Mouse (Mus musculus) adipose tissue, adult 10 weeks (tissue): ENCODE results near the gene Chia1. TPM values are rescaled to one million over a fixed set of nuclear protein-coding genes. Genes with fewer than 3 reads are reported as not detected.

Experiments
- polyA plus RNA-seq: library from polyadenylated mRNA; stranded (reverse); fragments of 350-450 nt; fragmentation: Illumina TruSeq; extraction: RNeasy Lipid Tissue Mini Kit (QIAGEN cat#74804); gene quantifications from one replicate; pipeline ENCODE4 v1.2.3, GENCODE M21; 2014; ENCODE audit warnings: low read depth, low replicate concordance

Gene Chia1
- polyA plus RNA-seq: 2.2 TPM

DNA sequence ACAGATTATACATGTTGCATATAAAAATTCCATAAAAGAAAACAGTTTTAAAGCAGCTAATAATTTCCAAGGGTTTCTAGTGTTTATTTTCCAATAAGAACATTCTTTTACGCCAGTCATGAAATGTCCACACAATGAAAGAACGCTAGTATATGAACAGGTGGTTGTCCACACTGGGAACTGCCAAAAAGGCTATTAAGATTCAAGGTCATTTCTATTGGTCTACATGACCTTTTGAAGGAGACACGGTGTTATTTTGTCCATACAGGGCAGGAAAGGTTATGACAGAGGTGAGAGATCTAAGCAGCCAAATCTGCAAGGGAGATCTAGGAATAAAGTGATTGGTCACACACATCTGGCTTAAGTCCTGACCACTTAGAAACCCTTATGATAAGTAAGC lies at the start of gene Chia1:
Gene Chia1, plus strand, starts transcription at position 301 of the 400 bp plus-strand sequence.

GRCm38 (mm10) chr3:106167464-106167863 lies 54.4 kb downstream of the Chia1 start, which contains the start of gene Chil3:
Gene Chil3 (minus strand): TSS chr3:106167564.

Other genes starting within 250 kb of the Chia1 start
- gene Adora3, start 242.4 kb upstream of the Chia1 start, polyA plus RNA-seq: 0.92 TPM
- 3.3 TPM for gene Tmigd3, start 242.3 kb upstream of the Chia1 start, polyA plus RNA-seq
- 1.2 TPM for gene I830077J02Rik, start 180.6 kb upstream of the Chia1 start, polyA plus RNA-seq
- gene Wdr77, start 153.9 kb upstream of the Chia1 start, polyA plus RNA-seq: 31.8 TPM
- gene Atp5f1, start 153.1 kb upstream of the Chia1 start, polyA plus RNA-seq: 189 TPM
- gene Ovgp1, start 139.5 kb upstream of the Chia1 start, polyA plus RNA-seq: 2.9 TPM
- 6.0 TPM for gene Pifo, start 98.6 kb upstream of the Chia1 start, polyA plus RNA-seq
- gene Chil5, start 80.4 kb upstream of the Chia1 start, polyA plus RNA-seq: 0.31 TPM
- 0.86 TPM for gene Chil3, start 54.3 kb downstream of the Chia1 start, polyA plus RNA-seq
- not detected for gene Chil4, start 106.3 kb downstream of the Chia1 start, polyA plus RNA-seq